Mouse (Mus musculus): Measurements from ENCODE around the gene Pwp2. TPM values are rescaled to one million over a fixed set of nuclear protein-coding genes. Genes with fewer than 3 reads are reported as not detected.

Gene Pwp2
- polyA plus RNA-seq, 1 experiment from 2014 or later, result 10.5 TPM

- no peaks in the 10 kb centered on the region for H3K9me3 ChIP-seq (replicated peaks)
- H3K4me1 ChIP-seq (replicated peaks), result peaks cover 25% of the 10 kb centered on the region
- H3K27me3 ChIP-seq, result no peaks in the 10 kb centered on the region
- H3K4me3 ChIP-seq (replicated peaks), result no peak overlapping the region
- 56% methylated on average over 8 of the region's 8 CpGs for WGBS (ENCODE audit: insufficient replicate concordance)
- peaks cover 35% of the 10 kb centered on the region for H3K36me3 ChIP-seq (replicated peaks)
- no peak overlapping the region for H3K27ac ChIP-seq (replicated peaks)
- no peak for ATAC-seq (ENCODE audit: insufficient read depth)
- no peak overlapping the region for H3K9ac ChIP-seq
- no peak overlapping the region for H3K4me2 ChIP-seq
Measured at GRCm38 (mm10) chr10:78161096-78161495, 23.9 kb downstream of the Pwp2 start.

- H3K4me3 ChIP-seq (replicated peaks), result no peak overlapping the region
- H3K9me3 ChIP-seq (replicated peaks), result no peaks in the 10 kb centered on the region
- no peak overlapping the region for H3K4me2 ChIP-seq
- H3K9ac ChIP-seq, result no peak overlapping the region
- H3K36me3 ChIP-seq (replicated peaks), result peaks cover 30% of the 10 kb centered on the region
- H3K4me1 ChIP-seq (replicated peaks), result peaks cover 25% of the 10 kb centered on the region
- 0 out of 2 replicates have a peak, but pooled peaks have one; percentile 2 for ATAC-seq (ENCODE audit: insufficient read depth)
- no peaks in the 10 kb centered on the region for H3K27me3 ChIP-seq
- 42% methylated on average over 16 of the region's 16 CpGs for WGBS (ENCODE audit: insufficient replicate concordance)
- H3K27ac ChIP-seq (replicated peaks), result no peak overlapping the region
Measured at GRCm38 (mm10) chr10:78160369-78161095, 24.4 kb downstream of the Pwp2 start.

- Histone ChIP-seq H3K27me3 (no peaks in the 10 kb centered on the region), H3K9ac (no peak overlapping the region), H3K9me3 (replicated peaks) (no peaks in the 10 kb centered on the region), H3K27ac (replicated peaks) (peak overlapping the region; percentile 63), H3K4me3 (replicated peaks) (peak overlapping the region; percentile 32), H3K36me3 (replicated peaks) (peaks cover 25% of the 10 kb centered on the region), H3K4me2 (peak overlapping the region; percentile 63), H3K4me1 (replicated peaks) (peaks cover 25% of the 10 kb centered on the region)
- WGBS (ENCODE audit: insufficient replicate concordance), result 6% methylated on average over 7 of the region's 7 CpGs
- peak; percentile 58 for ATAC-seq (ENCODE audit: insufficient read depth)
Measured at GRCm38 (mm10) chr10:78159906-78160305, 25.0 kb downstream of the Pwp2 start.

- Histone ChIP-seq H3K27ac (replicated peaks) (peak overlapping the region; percentile 63), H3K36me3 (replicated peaks) (peaks cover 20% of the 10 kb centered on the region), H3K4me3 (replicated peaks) (peak overlapping the region; percentile 32), H3K9ac (no peak overlapping the region; the same call in 1 of the 2 replicates), H3K4me1 (replicated peaks) (peaks cover 25% of the 10 kb centered on the region), H3K9me3 (replicated peaks) (no peaks in the 10 kb centered on the region), H3K4me2 (peak overlapping the region; percentile 63), H3K27me3 (no peaks in the 10 kb centered on the region)
- 10% methylated on average over 17 of the region's 17 CpGs for WGBS (ENCODE audit: insufficient replicate concordance)
- ATAC-seq (ENCODE audit: insufficient read depth), result peak; percentile 31; the same call in 1 of the 2 replicates
Measured at GRCm38 (mm10) chr10:78159252-78159878, 25.6 kb downstream of the Pwp2 start.

GRCm38 (mm10) chr10:78158041-78158440 lies 26.9 kb downstream of the Pwp2 start:
- Histone ChIP-seq H3K27ac (replicated peaks) (no peak overlapping the region), H3K4me3 (replicated peaks) (no peak overlapping the region), H3K36me3 (replicated peaks) (peaks cover 9% of the 10 kb centered on the region), H3K9ac (no peak overlapping the region), H3K4me2 (no peak overlapping the region), H3K27me3 (no peaks in the 10 kb centered on the region), H3K9me3 (replicated peaks) (no peaks in the 10 kb centered on the region), H3K4me1 (replicated peaks) (peaks cover 25% of the 10 kb centered on the region)
- no peak for ATAC-seq (ENCODE audit: insufficient read depth)
- WGBS (ENCODE audit: insufficient replicate concordance), result 77% methylated on average over 15 of the region's 15 CpGs

GRCm38 (mm10) chr10:78156926-78157325 lies 28.0 kb downstream of the Pwp2 start:
- no peak for ATAC-seq (ENCODE audit: insufficient read depth)
- no peak overlapping the region for H3K4me2 ChIP-seq
- no peak overlapping the region for H3K27ac ChIP-seq (replicated peaks)
- H3K4me3 ChIP-seq (replicated peaks), result no peak overlapping the region
- no peaks in the 10 kb centered on the region for H3K9me3 ChIP-seq (replicated peaks)
- H3K36me3 ChIP-seq (replicated peaks), result no peaks in the 10 kb centered on the region
- peaks cover 25% of the 10 kb centered on the region for H3K4me1 ChIP-seq (replicated peaks)
- WGBS (ENCODE audit: insufficient replicate concordance), result 62% methylated on average over 6 of the region's 6 CpGs
- H3K27me3 ChIP-seq, result no peaks in the 10 kb centered on the region
- H3K9ac ChIP-seq, result no peak overlapping the region

- no peak overlapping the region for H3K4me3 ChIP-seq (replicated peaks)
- H3K27ac ChIP-seq (replicated peaks), result no peak overlapping the region; the same call in 1 of the 2 replicates
- ATAC-seq (ENCODE audit: insufficient read depth), result no peak
- peaks cover 13% of the 10 kb centered on the region for H3K4me1 ChIP-seq (replicated peaks)
- H3K36me3 ChIP-seq (replicated peaks), result no peaks in the 10 kb centered on the region
- no peaks in the 10 kb centered on the region for H3K27me3 ChIP-seq
- H3K9me3 ChIP-seq (replicated peaks), result no peaks in the 10 kb centered on the region
- 28% methylated on average over 10 of the region's 10 CpGs for WGBS (ENCODE audit: insufficient replicate concordance)
- H3K4me2 ChIP-seq, result no peak overlapping the region
- H3K9ac ChIP-seq, result no peak overlapping the region
Measured at GRCm38 (mm10) chr10:78148834-78149766, 35.8 kb downstream of the Pwp2 start.

- no peaks in the 10 kb centered on the region for H3K36me3 ChIP-seq (replicated peaks)
- H3K27ac ChIP-seq (replicated peaks), result no peak overlapping the region
- no peaks in the 10 kb centered on the region for H3K9me3 ChIP-seq (replicated peaks)
- no peak for ATAC-seq (ENCODE audit: insufficient read depth)
- peaks cover 18% of the 10 kb centered on the region for H3K4me1 ChIP-seq (replicated peaks)
- H3K27me3 ChIP-seq, result no peaks in the 10 kb centered on the region
- no peak overlapping the region for H3K4me3 ChIP-seq (replicated peaks)
- H3K9ac ChIP-seq, result no peak overlapping the region
- 50% methylated on average over 4 of the region's 4 CpGs for WGBS (ENCODE audit: insufficient replicate concordance)
- no peak overlapping the region for H3K4me2 ChIP-seq
Measured at GRCm38 (mm10) chr10:78147908-78148441, 37.0 kb downstream of the Pwp2 start.

GRCm38 (mm10) chr10:78143727-78144505 lies 41.0 kb downstream of the Pwp2 start:
- 24% methylated on average over 8 of the region's 8 CpGs for WGBS (ENCODE audit: insufficient replicate concordance)
- H3K4me1 ChIP-seq (replicated peaks), result peaks cover 17% of the 10 kb centered on the region
- H3K4me2 ChIP-seq, result no peak overlapping the region
- no peak overlapping the region for H3K27ac ChIP-seq (replicated peaks)
- no peaks in the 10 kb centered on the region for H3K36me3 ChIP-seq (replicated peaks)
- H3K4me3 ChIP-seq (replicated peaks), result no peak overlapping the region
- H3K9ac ChIP-seq, result no peak overlapping the region
- no peaks in the 10 kb centered on the region for H3K27me3 ChIP-seq
- H3K9me3 ChIP-seq (replicated peaks), result no peaks in the 10 kb centered on the region
- ATAC-seq (ENCODE audit: insufficient read depth), result 0 out of 2 replicates have a peak, but pooled peaks have one; percentile 7

GRCm38 (mm10) chr10:78140843-78141242 lies 44.1 kb downstream of the Pwp2 start:
- ATAC-seq (ENCODE audit: insufficient read depth), result no peak
- Histone ChIP-seq H3K4me1 (replicated peaks) (peaks cover 16% of the 10 kb centered on the region; the same call in 1 of the 2 replicates), H3K4me2 (no peak overlapping the region), H3K9me3 (replicated peaks) (no peaks in the 10 kb centered on the region), H3K27me3 (no peaks in the 10 kb centered on the region), H3K9ac (no peak overlapping the region), H3K4me3 (replicated peaks) (no peak overlapping the region), H3K36me3 (replicated peaks) (no peaks in the 10 kb centered on the region), H3K27ac (replicated peaks) (no peak overlapping the region)
- 43% methylated on average over 3 of the region's 3 CpGs for WGBS (ENCODE audit: insufficient replicate concordance)

All from liver, embryonic 15.5 days (tissue).